Mouse (Mus musculus) myocyte (in vitro differentiated cells): ENCODE results near the gene Bex6. TPM values are rescaled to one million over a fixed set of nuclear protein-coding genes. Genes with fewer than 3 reads are reported as not detected.

Source experiments
- H3K27me3 ChIP-seq: one replicate; pipeline ENCODE4 v1.6.1; 2011; ENCODE audit not compliant: control insufficient read depth, insufficient read depth, insufficient read length
- H3K36me3 ChIP-seq: one replicate; pipeline ENCODE4 v1.6.1; 2011; ENCODE audit not compliant: control insufficient read depth, insufficient read depth
- H3K4me2 ChIP-seq: one replicate; pipeline ENCODE4 v1.6.1; 2011; ENCODE audit warnings: low read depth, control low read depth
- H3K4me3 ChIP-seq: one replicate; pipeline ENCODE4 v1.5.1; 2011; ENCODE audit warnings: mild to moderate bottlenecking, control low read depth, moderate library complexity
- H3K79me2 ChIP-seq: one replicate; pipeline ENCODE4 v1.6.1; 2011; ENCODE audit not compliant: control insufficient read depth, insufficient read depth
- H3ac ChIP-seq: one replicate; pipeline ENCODE4 v1.6.1; 2011; ENCODE audit not compliant: control insufficient read depth, insufficient read length
- CEBPB ChIP-seq: IDR thresholded peaks from 2 replicates; pipeline ENCODE4 v1.6.1; 2011; ENCODE audit warnings: mild to moderate bottlenecking, moderate library complexity; ENCODE audit not compliant: poor library complexity, insufficient read depth, severe bottlenecking
- E2F4 ChIP-seq: IDR thresholded peaks from one replicate; pipeline ENCODE4 v1.6.1; 2011; ENCODE audit warnings: mild to moderate bottlenecking, control low read depth, moderate library complexity; ENCODE audit not compliant: insufficient read depth
- MAX ChIP-seq: IDR thresholded peaks from one replicate; pipeline ENCODE4 v1.6.1; 2011; ENCODE audit warnings: low read depth, mild to moderate bottlenecking, control low read depth
- MYOD1 ChIP-seq, 3 experiments: IDR thresholded peaks; one replicate each; pipeline ENCODE4 v1.6.1; 2011; ENCODE audit warnings: control low read depth in 2 of 3, low read depth in 2 of 3, mild to moderate bottlenecking in 2 of 3, moderate library complexity in 1 of 3; ENCODE audit not compliant: insufficient read length in 2 of 3, control insufficient read depth in 1 of 3
- MYOG ChIP-seq, 3 experiments: IDR thresholded peaks; one replicate each; pipeline ENCODE4 v1.6.1; 2011; ENCODE audit warnings: control low read depth in 2 of 3, low read depth in 2 of 3, mild to moderate bottlenecking in 2 of 3; ENCODE audit not compliant: insufficient read length in 2 of 3, control insufficient read depth in 1 of 3, insufficient read depth in 1 of 3
- POLR2A ChIP-seq: IDR thresholded peaks from one replicate; pipeline ENCODE4 v1.6.1; 2011; ENCODE audit warnings: low read depth, mild to moderate bottlenecking, control low read depth, moderate library complexity; ENCODE audit not compliant: insufficient read length
- POLR2AphosphoS2 ChIP-seq: IDR thresholded peaks from one replicate; pipeline ENCODE4 v1.6.1; 2011; ENCODE audit warnings: low read depth, control low read depth; ENCODE audit not compliant: insufficient read length
- REST ChIP-seq: IDR thresholded peaks from one replicate; pipeline ENCODE4 v1.6.1; 2011; ENCODE audit warnings: mild to moderate bottlenecking, control low read depth, moderate library complexity; ENCODE audit not compliant: insufficient read depth, insufficient read length
- SRF ChIP-seq: IDR thresholded peaks from one replicate; pipeline ENCODE4 v1.6.1; 2011; ENCODE audit warnings: low read depth; ENCODE audit not compliant: control insufficient read depth, insufficient read length
- TCF12 ChIP-seq: IDR thresholded peaks from one replicate; pipeline ENCODE4 v1.6.1; 2011; ENCODE audit warnings: mild to moderate bottlenecking, control low read depth; ENCODE audit not compliant: poor library complexity, insufficient read depth, severe bottlenecking
- TCF3 ChIP-seq: IDR thresholded peaks from one replicate; pipeline ENCODE4 v1.6.1; 2011; ENCODE audit warnings: low read depth, control low read depth; ENCODE audit not compliant: insufficient read length
- USF1 ChIP-seq: IDR thresholded peaks from one replicate; pipeline ENCODE4 v1.6.1; 2011; ENCODE audit warnings: low read depth, mild to moderate bottlenecking, control low read depth, moderate library complexity
- polyA plus RNA-seq: library from polyadenylated mRNA; unstranded; fragments of >200 nt; fragmentation: generic; extraction: Trizol; gene quantifications from one replicate; pipeline ENCODE4 v1.2.1, GENCODE M21; 2012; ENCODE audit warnings: missing spikeins

Gene Bex6
- polyA plus RNA-seq, 1 experiment: not detected

GRCm38 (mm10) chr16:32173401-32173800 is 6.2 kb upstream of the Bex6 start:
- Histone ChIP-seq H3K4me2 (no peak overlapping the region), H3ac (no peak overlapping the region), H3K27me3 (peaks cover 14% of the 10 kb centered on the region), H3K36me3 (no peaks in the 10 kb centered on the region), H3K79me2 (no peaks in the 10 kb centered on the region), H3K4me3 (no peak overlapping the region)
- TF ChIP-seq TCF12: no peak
- no peak for TF ChIP-seq TCF3
- no peak for TF ChIP-seq MYOG (IDR thresholded peaks at IDR 0.05; ENCODE audit: control insufficient read depth in 1 of 3, insufficient read depth in 1 of 3, insufficient read length in 2 of 3, low read depth in 2 of 3)
- no peak for TF ChIP-seq E2F4
- TF ChIP-seq MAX: no peak
- TF ChIP-seq SRF: no peak
- TF ChIP-seq POLR2A: no peak

GRCm38 (mm10) chr16:32174340-32175005 is 5.2 kb upstream of the Bex6 start:
- Histone ChIP-seq H3K4me2 (no peak overlapping the region), H3ac (no peak overlapping the region), H3K79me2 (no peaks in the 10 kb centered on the region), H3K4me3 (no peak overlapping the region), H3K36me3 (no peaks in the 10 kb centered on the region), H3K27me3 (peaks cover 14% of the 10 kb centered on the region)
- no peak for TF ChIP-seq MYOD1 (IDR thresholded peaks at IDR 0.05; ENCODE audit: control insufficient read depth in 1 of 3, insufficient read length in 2 of 3, low read depth in 2 of 3)
- TF ChIP-seq POLR2AphosphoS2: no peak
- no peak for TF ChIP-seq TCF3
- no peak for TF ChIP-seq MAX
- no peak for TF ChIP-seq CEBPB
- no peak for TF ChIP-seq TCF12
- TF ChIP-seq MYOG (IDR thresholded peaks at IDR 0.05; ENCODE audit: control insufficient read depth in 1 of 3, insufficient read depth in 1 of 3, insufficient read length in 2 of 3, low read depth in 2 of 3): no peak
- no peak for TF ChIP-seq E2F4
- TF ChIP-seq POLR2A: no peak

- Histone ChIP-seq H3K4me2 (no peak overlapping the region), H3K27me3 (peaks cover 14% of the 10 kb centered on the region), H3K4me3 (no peak overlapping the region), H3K79me2 (no peaks in the 10 kb centered on the region), H3ac (no peak overlapping the region), H3K36me3 (no peaks in the 10 kb centered on the region)
- TF ChIP-seq MYOD1 (IDR thresholded peaks at IDR 0.05; ENCODE audit: control insufficient read depth in 1 of 3, insufficient read length in 2 of 3, low read depth in 2 of 3) (no peak), E2F4 (no peak), MAX (no peak), USF1 (no peak), CEBPB (no peak), TCF3 (no peak), MYOG (IDR thresholded peaks at IDR 0.05; ENCODE audit: control insufficient read depth in 1 of 3, insufficient read depth in 1 of 3, insufficient read length in 2 of 3, low read depth in 2 of 3) (no peak), REST (no peak), POLR2A (no peak), POLR2AphosphoS2 (no peak), TCF12 (no peak)
Measured at GRCm38 (mm10) chr16:32175029-32175428, 4.6 kb upstream of the Bex6 start.

GRCm38 (mm10) chr16:32176896-32177686 is 2.5 kb upstream of the Bex6 start:
- H3K4me2 ChIP-seq: no peak overlapping the region
- H3K36me3 ChIP-seq: no peaks in the 10 kb centered on the region
- H3K79me2 ChIP-seq: no peaks in the 10 kb centered on the region
- peaks cover 9% of the 10 kb centered on the region for H3K27me3 ChIP-seq
- no peak overlapping the region for H3ac ChIP-seq
- TF ChIP-seq MAX (no peak), TCF12 (no peak), POLR2A (no peak), TCF3 (no peak), REST (no peak), MYOD1 (IDR thresholded peaks at IDR 0.05; ENCODE audit: control insufficient read depth in 1 of 3, insufficient read length in 2 of 3, low read depth in 2 of 3) (no peak), USF1 (no peak), SRF (no peak), POLR2AphosphoS2 (no peak), CEBPB (no peak), MYOG (IDR thresholded peaks at IDR 0.05; ENCODE audit: control insufficient read depth in 1 of 3, insufficient read depth in 1 of 3, insufficient read length in 2 of 3, low read depth in 2 of 3) (no peak), E2F4 (no peak)
- no peak overlapping the region for H3K4me3 ChIP-seq
